Mouse (Mus musculus) erythroblast, embryonic 14.5 days (primary cell): ENCODE data around the gene Sec24d. TPM values are rescaled to one million over a fixed set of nuclear protein-coding genes. Genes with fewer than 3 reads are reported as not detected.

ENCODE experiments used
- H3K27me3 ChIP-seq: 2 replicates; pipeline ENCODE4 v1.6.1; 2012; ENCODE audit warnings: inconsistent platforms; ENCODE audit not compliant: control insufficient read depth
- H3K36me3 ChIP-seq: 2 replicates; pipeline ENCODE4 v1.6.1; 2012; ENCODE audit warnings: mild to moderate bottlenecking, inconsistent platforms; ENCODE audit not compliant: control insufficient read depth
- H3K4me1 ChIP-seq: 2 replicates; pipeline ENCODE4 v1.6.1; 2012; ENCODE audit warnings: inconsistent platforms; ENCODE audit not compliant: control insufficient read depth
- H3K4me3 ChIP-seq: replicated peaks from 2 replicates; pipeline ENCODE3; 2012; ENCODE audit warnings: moderate library complexity, mild to moderate bottlenecking, inconsistent platforms
- H3K9me3 ChIP-seq: 2 replicates; pipeline ENCODE4 v1.6.1; 2012; ENCODE audit warnings: low read length, inconsistent platforms, mixed read lengths; ENCODE audit not compliant: control insufficient read depth
- GATA1 ChIP-seq: IDR thresholded peaks from 2 replicates; pipeline ENCODE4 v1.6.1; 2012; ENCODE audit warnings: low read length, inconsistent platforms, mixed read lengths
- TAL1 ChIP-seq: IDR thresholded peaks from 3 replicates; pipeline ENCODE4 v1.6.1; 2012; ENCODE audit warnings: low read length, inconsistent platforms, mixed read lengths
- polyA plus RNA-seq: library from polyadenylated mRNA; stranded (reverse); fragments of >175 nt; gene quantifications from 2 replicates; pipeline ENCODE4 v1.2.3, GENCODE M21; 2012

The Sec24d gene
- polyA plus RNA-seq, 1 experiment = 0.08 TPM

GRCm38 (mm10) chr3:123288856-123289570 is 21.8 kb downstream of the Sec24d start:
- H3K4me3 ChIP-seq = no peak overlapping the region
- peaks cover 2% of the 10 kb centered on the region; the same call in 1 of the 2 replicates for H3K36me3 ChIP-seq
- no peak for TF ChIP-seq TAL1
- TF ChIP-seq GATA1 = no peak
- H3K4me1 ChIP-seq = no peaks in the 10 kb centered on the region
- no peaks in the 10 kb centered on the region for H3K9me3 ChIP-seq
- no peaks in the 10 kb centered on the region for H3K27me3 ChIP-seq

- H3K4me3 ChIP-seq = no peak overlapping the region
- no peaks in the 10 kb centered on the region for H3K4me1 ChIP-seq
- no peak for TF ChIP-seq GATA1
- TF ChIP-seq TAL1 = no peak
- no peaks in the 10 kb centered on the region for H3K9me3 ChIP-seq
- no peaks in the 10 kb centered on the region for H3K27me3 ChIP-seq
- H3K36me3 ChIP-seq = peaks cover 2% of the 10 kb centered on the region; the same call in 1 of the 2 replicates
Observed at GRCm38 (mm10) chr3:123291670-123292069, 24.4 kb downstream of the Sec24d start.

- H3K9me3 ChIP-seq = no peaks in the 10 kb centered on the region
- H3K27me3 ChIP-seq = no peaks in the 10 kb centered on the region
- no peak for TF ChIP-seq GATA1
- TF ChIP-seq TAL1 = no peak
- no peaks in the 10 kb centered on the region; the same call in 1 of the 2 replicates for H3K36me3 ChIP-seq
- H3K4me1 ChIP-seq = no peaks in the 10 kb centered on the region
- no peak overlapping the region for H3K4me3 ChIP-seq
Observed at GRCm38 (mm10) chr3:123296654-123297053, 29.4 kb downstream of the Sec24d start.

- Histone ChIP-seq H3K4me3 (no peak overlapping the region), H3K4me1 (no peaks in the 10 kb centered on the region), H3K36me3 (peaks cover 3% of the 10 kb centered on the region; the same call in 1 of the 2 replicates), H3K9me3 (no peaks in the 10 kb centered on the region), H3K27me3 (no peaks in the 10 kb centered on the region)
- TF ChIP-seq TAL1 (no peak), GATA1 (no peak)
Observed at GRCm38 (mm10) chr3:123298283-123298682, 31.0 kb downstream of the Sec24d start.

- H3K4me1 ChIP-seq = no peaks in the 10 kb centered on the region
- TF ChIP-seq TAL1 (no peak), GATA1 (no peak)
- no peaks in the 10 kb centered on the region for H3K9me3 ChIP-seq
- H3K36me3 ChIP-seq = peaks cover 3% of the 10 kb centered on the region; the same call in 1 of the 2 replicates
- no peaks in the 10 kb centered on the region for H3K27me3 ChIP-seq
- no peak overlapping the region for H3K4me3 ChIP-seq
Observed at GRCm38 (mm10) chr3:123301521-123301920, 34.3 kb downstream of the Sec24d start.

GRCm38 (mm10) chr3:123305611-123306010 is 38.4 kb downstream of the Sec24d start:
- Histone ChIP-seq H3K4me3 (no peak overlapping the region), H3K4me1 (no peaks in the 10 kb centered on the region), H3K27me3 (no peaks in the 10 kb centered on the region), H3K36me3 (peaks cover 3% of the 10 kb centered on the region; the same call in 1 of the 2 replicates), H3K9me3 (no peaks in the 10 kb centered on the region)
- TF ChIP-seq GATA1 = no peak

GRCm38 (mm10) chr3:123307446-123307845 is 40.2 kb downstream of the Sec24d start:
- no peaks in the 10 kb centered on the region for H3K27me3 ChIP-seq

GRCm38 (mm10) chr3:123309141-123309540 is 41.9 kb downstream of the Sec24d start:
- Histone ChIP-seq H3K36me3 (no peaks in the 10 kb centered on the region; the same call in 1 of the 2 replicates), H3K4me1 (no peaks in the 10 kb centered on the region), H3K27me3 (no peaks in the 10 kb centered on the region), H3K4me3 (no peak overlapping the region), H3K9me3 (no peaks in the 10 kb centered on the region)
- TF ChIP-seq TAL1 (no peak), GATA1 (no peak)

More at GRCm38 (mm10) chr3:123307446-123307845, 40.2 kb downstream of the Sec24d start:
- no peaks in the 10 kb centered on the region for H3K9me3 ChIP-seq
- no peaks in the 10 kb centered on the region for H3K4me1 ChIP-seq
- TF ChIP-seq TAL1 (no peak), GATA1 (no peak)
- H3K4me3 ChIP-seq = no peak overlapping the region
- no peaks in the 10 kb centered on the region; the same call in 1 of the 2 replicates for H3K36me3 ChIP-seq

- no peaks in the 10 kb centered on the region for H3K27me3 ChIP-seq
- H3K4me3 ChIP-seq = no peak overlapping the region
- no peaks in the 10 kb centered on the region; the same call in 1 of the 2 replicates for H3K36me3 ChIP-seq
- no peak for TF ChIP-seq TAL1
- H3K4me1 ChIP-seq = no peaks in the 10 kb centered on the region
- H3K9me3 ChIP-seq = no peaks in the 10 kb centered on the region
Observed at GRCm38 (mm10) chr3:123312477-123313062, 45.3 kb downstream of the Sec24d start.
